Mouse (Mus musculus) retina, adult 2 months (tissue): ENCODE results near the gene Hunk.

ENCODE experiments used
- DNase-seq: peaks from one replicate; pipeline ENCODE4 v3.0.0-alpha.2; 2012; ENCODE audit warnings: low read depth, low spot score

The Hunk gene

DNA sequence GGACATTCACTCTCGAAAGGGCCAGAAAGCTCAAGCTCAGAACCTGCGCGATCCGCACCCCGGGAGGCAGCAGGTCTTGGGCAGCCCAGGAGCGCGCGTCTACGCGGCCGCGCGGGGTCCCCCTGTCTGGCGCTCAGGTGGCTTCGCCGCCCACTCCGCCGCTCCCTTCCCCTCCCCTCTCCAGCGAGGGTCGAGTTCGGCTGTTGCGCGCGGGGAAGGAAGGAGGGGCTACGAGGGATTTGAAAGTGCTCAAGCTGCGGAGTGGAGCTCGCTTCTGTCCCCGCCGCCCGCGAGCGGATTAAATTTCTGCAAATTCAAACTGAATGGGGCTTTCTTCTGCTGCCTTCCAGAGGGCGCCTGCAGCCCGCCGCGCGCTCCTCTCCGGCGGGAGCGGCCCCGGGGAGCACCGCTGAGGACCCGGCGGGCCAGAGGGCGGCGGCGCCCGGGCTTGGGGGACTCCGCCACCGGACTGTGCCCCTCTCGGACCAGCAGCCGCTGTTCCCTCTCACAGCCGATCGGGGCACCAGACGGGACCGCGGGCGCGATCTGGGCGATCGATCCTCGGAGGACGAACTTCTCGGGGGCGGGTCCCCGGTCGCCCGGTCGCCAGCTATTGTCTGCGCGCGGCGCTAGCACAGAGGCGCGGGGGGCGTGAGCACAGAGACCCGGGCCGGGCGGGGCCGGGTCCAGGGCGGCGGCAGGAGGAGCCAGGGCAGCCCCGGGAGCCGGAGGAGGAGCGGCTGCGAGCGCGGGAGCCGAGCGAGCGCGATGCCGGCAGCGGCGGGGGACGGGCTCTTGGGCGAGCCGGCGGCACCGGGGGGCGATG, at the start of gene Hunk:
Gene Hunk (plus strand): TSS at position 326 of the 826 bp plus-strand sequence.
- DNase-seq, result no peak

GRCm38 (mm10) chr16:90339026-90339425, 46.8 kb upstream of the Hunk start:
- no peak for DNase-seq

GRCm38 (mm10) chr16:90341086-90341485, 44.7 kb upstream of the Hunk start:
- no peak for DNase-seq

GRCm38 (mm10) chr16:90349700-90350548, 35.9 kb upstream of the Hunk start:
- DNase-seq, result peak; percentile 34

DNA sequence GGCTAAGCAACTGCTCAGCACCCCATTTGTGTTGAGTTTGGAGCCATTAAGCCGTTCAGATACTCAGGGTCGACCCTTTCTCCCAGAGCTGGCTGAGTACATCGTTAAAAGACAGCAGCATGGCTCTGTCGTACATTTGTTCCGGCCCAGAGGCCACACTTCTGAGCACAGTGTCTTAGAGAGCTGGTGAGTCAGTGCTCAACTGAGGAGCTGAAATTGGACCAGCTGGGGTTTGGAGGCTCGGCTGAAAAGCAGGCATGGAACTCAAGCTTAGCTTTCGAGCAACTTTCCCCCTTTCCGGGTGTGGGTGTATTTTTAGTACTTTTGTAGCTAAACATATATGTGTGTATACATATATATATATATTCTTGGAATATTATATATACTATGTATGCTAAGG, 34.1 kb upstream of the Hunk start:
- DNase-seq, result no peak

- DNase-seq, result no peak
Observed at GRCm38 (mm10) chr16:90352691-90353090, 33.1 kb upstream of the Hunk start.

DNA sequence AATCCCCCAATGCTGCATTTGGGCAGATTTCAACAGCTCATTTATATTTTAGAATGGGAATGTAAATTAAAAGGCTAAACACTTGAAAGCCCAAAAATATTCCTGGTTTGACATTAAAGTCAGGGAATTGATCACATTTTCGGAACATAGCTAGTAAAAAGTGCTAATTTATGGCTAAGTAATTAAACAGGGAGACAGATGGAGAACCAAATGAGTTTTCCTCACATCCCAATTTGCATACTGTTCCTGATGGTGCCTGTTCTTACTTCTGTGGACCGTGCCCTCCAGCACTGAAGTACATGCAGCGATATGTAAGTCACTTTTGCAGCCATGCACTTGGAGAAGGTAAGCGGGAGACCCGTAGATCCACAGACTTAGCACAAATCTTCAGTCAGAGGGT, 32.7 kb upstream of the Hunk start:
- no peak for DNase-seq

- no peak for DNase-seq
Observed at GRCm38 (mm10) chr16:90359329-90359728, 26.5 kb upstream of the Hunk start.

DNA sequence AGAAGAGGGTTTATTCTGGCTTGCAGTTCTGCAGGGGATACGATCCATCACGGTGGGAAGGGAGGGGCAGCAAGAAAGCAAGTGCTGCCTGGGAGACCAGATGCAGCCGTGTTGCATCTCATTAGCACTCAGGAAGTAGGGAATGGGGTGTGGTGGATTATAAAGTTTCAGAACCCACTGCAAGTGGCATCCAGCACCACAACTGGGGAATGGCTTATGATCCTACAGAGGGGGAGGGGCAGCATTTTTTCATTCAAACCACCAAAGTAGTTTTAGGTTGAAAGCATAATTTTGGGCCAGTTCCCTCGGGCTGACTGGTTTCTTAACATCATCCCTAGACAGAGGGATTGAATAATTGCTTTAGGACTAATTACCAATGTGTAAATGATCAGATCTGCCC, 26.1 kb upstream of the Hunk start:
- no peak for DNase-seq

GRCm38 (mm10) chr16:90360327-90360726, 25.5 kb upstream of the Hunk start:
- no peak for DNase-seq

DNA sequence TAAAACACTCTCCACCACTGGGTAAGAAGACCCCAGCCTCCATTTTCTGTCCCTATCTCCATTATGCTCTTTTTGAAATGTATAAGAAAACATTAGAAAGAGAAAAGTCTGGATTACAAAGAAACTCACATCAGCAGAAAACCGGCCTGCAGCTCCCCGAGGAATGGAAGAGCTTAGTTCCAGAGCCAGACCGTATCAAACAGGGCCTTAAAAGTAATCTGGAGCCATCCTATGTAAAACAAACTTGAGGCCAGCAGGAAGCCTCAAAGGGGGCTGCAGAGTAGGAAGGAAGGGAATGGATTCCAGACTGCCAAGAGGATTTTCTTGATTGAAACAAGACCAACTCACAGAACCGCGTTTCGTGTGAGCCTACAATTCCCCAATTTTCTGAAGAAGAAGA, 22.9 kb upstream of the Hunk start:
- DNase-seq, result no peak

- no peak for DNase-seq
Observed at GRCm38 (mm10) chr16:90379897-90380296, 5.9 kb upstream of the Hunk start.

DNA sequence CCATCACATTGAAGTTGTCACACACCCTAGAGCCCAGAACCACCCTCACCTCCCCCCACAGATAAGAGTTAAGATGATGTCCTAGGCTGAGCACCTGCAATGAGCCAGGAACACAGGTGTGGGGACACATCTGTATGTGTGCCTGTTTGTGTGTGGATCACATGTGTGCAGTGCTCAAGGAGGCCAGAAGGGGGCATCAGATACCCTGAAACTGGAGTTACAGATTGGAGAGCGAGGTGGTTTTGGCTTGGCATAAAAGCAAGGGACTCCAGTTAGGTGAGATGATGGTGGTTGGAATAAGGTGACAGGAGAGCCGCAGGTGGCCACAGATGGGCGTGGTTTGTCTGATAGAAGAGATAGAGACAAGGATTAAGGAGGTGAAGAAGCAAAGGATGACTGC, 4.2 kb upstream of the Hunk start:
- DNase-seq, result no peak

- DNase-seq, result no peak
Observed at GRCm38 (mm10) chr16:90382701-90383280, 3.0 kb upstream of the Hunk start.

- no peak for DNase-seq
Observed at GRCm38 (mm10) chr16:90384058-90384457, 1.8 kb upstream of the Hunk start.

DNA sequence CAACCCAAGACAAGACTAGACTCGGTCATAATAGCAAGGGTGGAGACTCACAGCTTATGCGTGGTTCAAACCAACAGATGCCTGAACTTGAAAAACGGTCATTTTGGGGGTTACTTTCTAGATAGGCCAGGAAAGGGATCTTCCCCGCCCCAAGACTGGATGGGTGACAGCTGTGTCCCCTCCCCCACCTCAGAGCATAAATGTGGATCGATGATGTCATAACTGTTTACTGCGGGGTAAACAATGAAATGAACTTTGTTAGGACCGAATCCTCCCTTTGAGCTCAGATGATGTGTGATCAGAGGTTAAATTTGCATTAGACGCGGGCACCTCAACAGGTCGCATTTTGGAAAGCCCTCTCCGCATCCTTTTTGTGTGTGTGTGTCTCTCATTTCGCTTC, 967 bp upstream of the Hunk start:
- no peak for DNase-seq

GRCm38 (mm10) chr16:90385326-90385687, 506 bp upstream of the Hunk start:
- DNase-seq, result no peak

DNA sequence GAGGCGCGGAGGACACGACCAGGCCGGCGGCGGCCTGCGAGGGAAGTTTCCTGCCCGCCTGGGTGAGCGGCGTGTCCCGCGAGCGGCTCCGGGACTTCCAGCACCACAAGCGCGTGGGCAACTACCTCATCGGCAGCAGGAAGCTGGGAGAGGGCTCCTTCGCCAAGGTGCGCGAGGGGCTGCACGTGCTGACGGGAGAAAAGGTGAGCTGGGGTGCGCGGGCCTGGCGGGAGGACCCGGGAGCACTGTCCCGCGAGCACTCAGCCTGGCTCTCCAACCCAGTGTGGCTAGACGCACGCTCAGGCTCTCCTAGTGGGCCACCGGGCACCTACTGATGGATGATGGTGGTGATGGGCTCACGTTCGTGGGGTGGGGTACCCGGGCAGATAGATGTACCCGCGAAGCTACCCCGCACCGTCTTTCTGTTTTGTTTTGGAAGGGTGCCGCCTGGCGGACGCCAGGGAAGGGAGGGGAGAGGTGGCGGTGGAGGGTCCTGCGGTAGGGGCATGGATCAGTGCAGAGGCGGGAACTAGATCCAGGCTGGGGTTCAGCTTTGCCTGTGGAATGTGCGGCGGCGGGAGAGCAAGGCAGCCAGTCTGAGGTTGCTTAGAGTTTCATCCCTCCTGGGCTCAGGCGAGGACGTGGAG, 824 bp downstream of the Hunk start:
- DNase-seq, result no peak

DNA sequence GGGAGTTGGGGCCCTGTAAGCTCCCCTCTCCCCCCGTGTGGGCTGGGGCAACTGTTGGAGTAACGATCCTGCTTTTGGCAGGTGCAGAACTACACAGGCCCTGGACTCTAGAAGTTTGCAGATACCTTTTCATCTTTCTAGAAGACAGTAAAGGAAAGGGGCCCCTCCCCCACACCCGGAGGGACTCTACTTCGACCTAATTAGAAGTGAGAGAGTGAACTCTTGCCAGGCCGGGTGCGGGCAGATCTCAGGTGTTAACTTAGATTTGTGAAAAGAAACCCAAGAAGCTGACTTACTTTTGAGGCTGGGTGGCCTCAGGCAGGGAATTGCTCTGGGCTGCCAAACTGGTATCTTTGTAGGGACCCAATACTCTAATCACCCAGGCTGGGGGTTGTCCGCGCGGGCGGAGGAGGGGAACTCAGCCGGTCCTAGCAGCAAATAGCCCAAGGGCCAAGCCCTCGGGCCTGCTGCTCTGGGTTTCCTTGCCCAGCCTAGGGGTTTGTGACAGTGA, 1.4 kb downstream of the Hunk start:
- no peak for DNase-seq

GRCm38 (mm10) chr16:90387961-90388360, 2.1 kb downstream of the Hunk start:
- DNase-seq, result no peak

GRCm38 (mm10) chr16:90389103-90389750, 3.4 kb downstream of the Hunk start:
- DNase-seq, result no peak
